Mouse (Mus musculus) right cerebral cortex, postnatal 4 days (tissue): ENCODE measurements around the gene Serinc5.
"Not testable (repeated sequence)": the region's sequence is repeated elsewhere in the genome, so short reads cannot be mapped to it uniquely, and the experiment has no call there.

Source experiments
- DNase-seq: peaks from one replicate; pipeline ENCODE4 v3.0.0-alpha.2; 2022

The Serinc5 gene

GRCm38 (mm10) chr13:92668214-92668985 lies 57.5 kb downstream of the Serinc5 start:
- DNase-seq, result no peak

DNA sequence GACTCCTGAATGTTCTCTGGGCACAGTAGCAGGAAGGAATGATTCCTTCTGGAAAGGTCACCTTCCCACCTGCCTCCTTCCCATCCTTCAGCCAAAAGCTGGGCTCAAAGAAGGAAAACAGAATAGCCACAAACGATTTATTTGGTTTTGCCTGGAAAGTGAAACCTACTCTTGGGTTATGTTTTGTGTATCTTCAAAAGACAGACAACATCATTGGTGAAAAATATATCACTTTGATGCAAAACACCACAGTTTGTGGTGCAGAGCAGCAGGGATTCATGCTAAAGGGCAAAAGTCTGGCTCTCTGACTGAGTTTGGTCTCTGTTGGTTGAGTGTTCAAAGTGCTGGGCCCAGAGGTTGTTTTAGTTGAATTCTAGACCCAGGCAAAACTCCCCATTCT lies 60.8 kb downstream of the Serinc5 start:
- DNase-seq, result no peak

- DNase-seq, result no peak
Measured at GRCm38 (mm10) chr13:92674676-92675075, 63.8 kb downstream of the Serinc5 start.

DNA sequence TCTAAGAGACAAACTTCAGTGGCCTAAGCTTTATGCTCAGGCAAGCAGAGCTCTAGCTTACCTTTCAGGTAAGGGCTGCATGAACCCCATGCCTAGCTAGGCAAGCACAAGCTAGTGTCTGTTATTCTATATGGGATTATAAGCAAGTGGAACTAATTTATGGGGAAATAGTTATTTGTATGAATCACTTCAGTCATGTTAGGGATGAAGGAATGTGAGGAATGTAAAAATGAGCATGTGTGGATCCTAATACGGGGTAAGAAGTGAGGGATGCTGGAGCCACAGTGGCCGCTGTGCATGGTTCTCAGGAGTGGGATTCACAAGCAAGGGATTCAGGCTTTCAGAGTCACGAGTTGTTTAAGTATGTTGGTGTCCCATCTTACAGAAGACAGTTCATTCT lies 64.4 kb downstream of the Serinc5 start:
- no peak for DNase-seq

GRCm38 (mm10) chr13:92675897-92676584 lies 65.2 kb downstream of the Serinc5 start:
- no peak for DNase-seq

- no peak for DNase-seq
Measured at GRCm38 (mm10) chr13:92677656-92678055, 66.8 kb downstream of the Serinc5 start.

DNA sequence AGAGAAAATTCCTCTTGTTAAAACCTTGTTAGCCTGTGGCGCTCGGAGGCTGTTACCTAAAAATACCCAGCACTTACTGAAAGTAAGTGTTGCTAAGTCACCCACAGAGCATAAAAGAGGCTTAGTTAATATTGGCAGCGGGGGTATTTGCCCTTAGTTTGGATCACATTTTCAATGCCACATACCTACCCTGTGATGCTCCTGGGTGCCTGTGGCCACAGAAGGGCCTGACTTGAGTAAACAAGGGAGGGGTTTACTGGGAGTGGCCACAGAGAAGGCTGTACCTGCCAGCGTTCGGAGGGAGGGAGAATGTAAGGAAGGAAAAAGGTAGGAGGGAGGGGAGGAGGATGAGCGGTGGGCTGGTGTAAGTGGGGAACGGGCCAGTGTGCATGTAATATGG lies 68.8 kb downstream of the Serinc5 start:
- no peak for DNase-seq

- no peak for DNase-seq
Measured at GRCm38 (mm10) chr13:92681541-92681940, 70.7 kb downstream of the Serinc5 start.

DNA sequence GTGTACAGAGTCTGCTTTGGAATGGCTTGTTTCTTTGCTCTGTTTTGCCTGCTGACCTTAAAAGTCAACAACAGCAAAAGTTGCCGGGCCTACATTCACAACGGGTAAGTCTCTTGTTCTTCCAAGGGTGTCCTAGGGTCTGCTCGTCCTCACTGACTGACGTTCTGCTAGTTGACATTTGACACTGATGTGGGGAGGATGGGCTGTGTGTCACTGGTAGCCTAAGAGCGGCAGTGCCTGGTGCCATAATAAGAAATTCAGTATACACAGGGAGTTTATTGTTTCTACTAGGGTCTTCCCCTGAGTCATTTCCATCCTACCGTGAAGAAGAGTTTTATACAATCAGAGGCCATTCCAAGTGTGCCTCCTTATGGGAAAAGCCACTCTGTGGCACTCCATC lies 71.9 kb downstream of the Serinc5 start:
- DNase-seq, result no peak

GRCm38 (mm10) chr13:92683464-92683863 lies 72.6 kb downstream of the Serinc5 start:
- no peak for DNase-seq

DNA sequence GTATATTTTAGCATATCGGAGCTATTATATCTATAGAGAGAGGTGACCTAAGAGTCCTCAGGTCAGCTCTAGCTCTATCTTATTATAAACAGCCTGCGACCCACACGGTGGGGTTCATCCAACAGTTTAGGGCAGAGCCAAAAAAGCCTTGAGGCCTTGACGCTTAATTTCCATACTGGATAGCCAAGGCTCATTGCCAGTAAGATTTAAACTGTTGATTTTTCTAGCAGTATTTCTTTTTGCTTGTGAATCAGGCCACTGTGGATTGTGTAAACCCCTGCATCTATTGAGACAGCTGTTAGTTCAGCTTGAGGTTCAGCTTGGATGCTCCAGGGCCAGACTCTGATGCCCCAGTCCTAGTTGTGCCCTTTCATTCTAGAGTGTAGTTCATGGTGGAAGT lies 73.4 kb downstream of the Serinc5 start:
- no peak for DNase-seq

- no peak for DNase-seq
Measured at GRCm38 (mm10) chr13:92685273-92685672, 74.4 kb downstream of the Serinc5 start.

- not testable (repeated sequence) for DNase-seq
Measured at GRCm38 (mm10) chr13:92687151-92687550, 76.3 kb downstream of the Serinc5 start.

DNA sequence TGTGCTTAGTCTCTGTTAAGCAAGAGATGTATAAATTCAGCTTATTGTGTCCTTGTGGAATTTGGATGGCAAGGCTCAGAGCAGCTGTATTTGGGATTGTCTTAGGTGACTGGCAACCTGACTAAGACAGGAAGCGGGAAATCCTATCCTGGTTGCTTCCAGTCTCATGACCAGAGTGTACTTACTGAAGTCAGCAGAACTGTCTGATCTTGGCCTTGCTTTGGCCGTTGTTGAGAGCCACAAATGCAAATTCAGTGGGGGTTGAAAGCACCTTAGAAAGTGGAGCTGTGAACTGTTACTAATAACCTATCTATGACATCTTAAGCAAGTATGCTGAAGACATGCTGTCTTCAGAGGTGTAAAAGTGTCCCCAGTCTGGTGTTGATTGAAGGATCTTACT lies 78.2 kb downstream of the Serinc5 start:
- DNase-seq, result no peak

- no peak for DNase-seq
Measured at GRCm38 (mm10) chr13:92693866-92694550, 83.1 kb downstream of the Serinc5 start.

- DNase-seq, result no peak
Measured at GRCm38 (mm10) chr13:92696491-92696939, 85.6 kb downstream of the Serinc5 start.

- no peak for DNase-seq
Measured at GRCm38 (mm10) chr13:92697141-92697540, 86.2 kb downstream of the Serinc5 start.

DNA sequence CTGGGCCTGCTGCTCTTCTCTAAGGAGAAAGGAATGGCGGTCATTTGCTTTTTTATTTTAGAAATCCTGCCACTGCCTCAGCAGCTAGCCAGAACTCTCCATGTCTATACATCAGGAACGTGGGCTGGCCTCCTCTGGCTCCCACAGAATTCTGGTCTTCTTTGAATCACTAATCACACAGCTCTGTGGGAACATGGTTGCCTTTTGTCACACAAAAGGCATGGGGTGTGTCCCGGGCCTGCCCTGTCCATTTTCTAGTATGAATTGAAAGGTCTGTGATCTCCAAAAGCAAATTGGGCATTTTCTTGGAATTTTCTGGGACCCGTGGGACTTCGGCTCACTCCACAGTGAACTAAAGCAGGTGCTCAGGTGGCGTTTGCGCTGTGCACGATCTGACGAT lies 87.9 kb downstream of the Serinc5 start:
- DNase-seq, result no peak

DNA sequence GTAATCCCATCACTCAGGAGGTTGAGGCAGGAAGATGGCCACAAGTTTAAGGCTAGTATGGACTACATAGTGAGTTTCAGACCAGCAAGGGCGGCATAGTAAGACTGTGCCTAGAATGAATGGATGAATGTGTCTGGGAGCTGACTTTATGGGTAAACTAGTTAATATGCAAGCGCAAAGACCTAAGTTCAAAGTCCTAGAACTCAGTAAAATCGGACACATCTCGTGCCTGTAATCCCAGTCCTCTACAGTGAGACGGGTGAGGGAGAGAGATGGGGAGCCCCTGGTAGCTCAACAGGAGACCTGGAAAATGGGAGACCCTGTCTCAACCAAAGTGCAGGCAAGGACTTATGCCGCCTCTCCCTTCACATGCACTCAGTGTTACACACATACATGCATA lies 88.5 kb downstream of the Serinc5 start:
- DNase-seq, result no peak

GRCm38 (mm10) chr13:92702035-92702434 lies 91.1 kb downstream of the Serinc5 start:
- no peak for DNase-seq

DNA sequence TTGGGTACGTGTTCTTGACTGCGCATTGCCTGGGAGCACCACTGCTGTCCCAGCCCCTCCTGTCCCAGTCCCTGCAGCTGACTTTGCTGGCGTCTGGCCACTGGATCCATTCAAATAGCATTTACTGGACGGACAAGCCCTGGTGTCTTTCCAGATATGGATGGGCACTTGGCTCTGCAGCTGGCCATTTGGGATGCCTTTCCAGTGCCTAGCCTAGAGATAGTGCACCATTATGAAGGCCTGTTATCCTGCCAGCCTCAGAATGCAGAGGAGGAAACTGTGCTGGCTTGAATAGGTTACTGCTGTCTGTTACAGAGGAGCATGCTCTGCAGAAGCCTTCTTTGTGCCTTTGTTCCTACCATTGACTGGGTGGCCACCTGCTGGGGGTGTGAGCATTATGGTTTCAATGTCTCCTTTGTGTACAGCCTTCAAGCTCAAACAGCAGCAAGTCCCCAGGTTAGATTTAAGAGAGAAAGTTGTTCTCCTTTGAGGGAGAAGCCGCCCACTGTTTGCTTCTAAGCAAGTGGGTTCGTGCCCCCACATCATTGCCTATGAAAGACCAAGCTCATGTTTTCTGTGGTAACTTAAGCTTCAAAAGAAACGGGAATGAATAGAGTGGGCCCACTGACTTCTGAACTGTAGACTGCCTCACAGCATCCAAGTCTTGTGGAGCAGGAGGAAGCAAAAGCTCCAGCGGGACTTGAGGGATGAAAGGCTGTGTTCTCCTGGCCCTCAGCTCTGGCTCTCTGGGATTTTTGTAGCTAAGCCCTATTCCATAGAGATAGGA lies 92.5 kb downstream of the Serinc5 start:
- DNase-seq, result peak; percentile 59

- no peak for DNase-seq
Measured at GRCm38 (mm10) chr13:92704189-92704588, 93.3 kb downstream of the Serinc5 start.

DNA sequence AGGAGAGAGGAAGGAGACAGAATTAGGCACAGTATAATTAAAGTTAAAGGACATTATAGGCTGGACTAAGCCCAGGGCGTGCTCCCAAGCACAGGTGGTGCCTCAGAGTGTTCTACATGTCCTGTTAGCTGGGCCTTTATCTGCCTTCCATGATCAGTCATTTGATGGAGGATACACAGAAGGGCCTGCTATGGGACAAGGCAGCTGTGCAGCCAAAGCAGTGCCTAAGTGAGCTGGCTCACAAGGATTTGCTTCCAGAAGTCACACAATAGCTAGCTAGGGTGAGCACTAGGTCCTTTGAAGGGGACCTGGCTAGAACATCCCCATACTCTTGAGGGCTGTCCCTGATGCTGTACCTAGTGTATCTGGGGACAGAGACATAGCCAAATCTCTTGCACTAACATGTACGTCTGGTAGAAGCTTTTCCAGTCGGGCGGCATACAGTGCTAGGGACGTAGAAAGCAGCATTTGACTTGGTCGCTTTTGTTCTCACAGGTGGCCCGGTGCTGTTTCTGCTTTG lies 94.2 kb downstream of the Serinc5 start:
- no peak for DNase-seq
